Mouse (Mus musculus) lung, postnatal 0 days (tissue): ENCODE measurements around the gene Lrfn4.

Experiments
- CTCF ChIP-seq: IDR thresholded peaks from 2 replicates; pipeline ENCODE4 v1.5.1; 2016; ENCODE audit warnings: antibody characterized with exemption, mild to moderate bottlenecking
- EP300 ChIP-seq: IDR thresholded peaks from 2 replicates; pipeline ENCODE4 v1.6.1; 2016; ENCODE audit warnings: antibody characterized with exemption, mild to moderate bottlenecking, control low read depth

GRCm38 (mm10) chr19:4572061-4572460, 43.4 kb downstream of the Lrfn4 start:
- TF ChIP-seq CTCF (no peak), EP300 (no peak)
